10 mouse cellular contexts compared by ENCODE assay signal in the genomic region with DNA sequence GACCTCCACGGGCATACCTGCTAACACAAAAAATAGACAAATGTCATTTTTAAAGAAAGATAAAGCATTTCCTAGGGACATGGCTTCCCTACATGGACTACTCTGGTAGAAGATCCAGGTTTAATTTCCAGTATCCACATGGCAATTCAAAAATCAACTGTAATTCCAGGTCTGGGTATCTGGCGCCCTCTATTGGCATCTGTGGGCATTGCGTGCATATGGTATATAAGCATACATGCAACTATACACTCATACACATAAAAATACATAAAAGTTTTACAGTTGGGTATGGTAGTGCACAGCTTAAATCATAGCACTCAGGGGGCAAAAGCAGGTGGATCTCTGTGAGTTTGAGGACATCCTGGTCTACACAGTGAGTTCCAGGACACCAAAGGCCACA. TPM values are rescaled to one million over a fixed set of nuclear protein-coding genes. Genes with fewer than 3 reads are reported as not detected.
DNase-seq lines count a peak whose midpoint lies in the region; ATAC-seq and TF ChIP-seq lines count a peak whose summit lies in the region.
"Had no signal": no experiment of that assay in that cellular context is flagged by ENCODE, and none has a peak within 500 bp of the region (broad histone marks: within the 10 kb centered on the region; RNA-seq: fewer than 3 reads in every experiment).

No protein-coding gene starts in this region.

- no peaks in the 10 kb centered on the region for H3K36me3 ChIP-seq in heart, embryonic 12.5 days
- no peaks in the 10 kb centered on the region for H3K36me3 ChIP-seq in liver, postnatal 0 days (replicated peaks; ENCODE audit: insufficient read depth, low read length)
- H3K36me3 ChIP-seq: hindbrain, embryonic 15.5 days; midbrain, embryonic 12.5 days had no signal

- 59% methylated on average over 3 of the region's 3 CpGs for WGBS in heart, embryonic 12.5 days
- 57% methylated on average over 3 of the region's 3 CpGs for WGBS in liver, postnatal 0 days (ENCODE audit: insufficient replicate concordance)

- intact Hi-C loops in heart, postnatal 14 days (cut with DNase I): loop anchor here (5.0 kb wide), 2 partner anchors 37 to 52 kb away; no protein-coding TSS in a partner anchor

- no peak overlapping the region for H3K4me3 ChIP-seq in heart, embryonic 12.5 days
- no peak overlapping the region for H3K4me3 ChIP-seq in liver, postnatal 0 days (ENCODE audit: low read depth, low read length)
- H3K4me3 ChIP-seq: hindbrain, embryonic 15.5 days; midbrain, embryonic 12.5 days had no signal

- ATAC-seq in heart, embryonic 12.5 days (ENCODE audit: insufficient number of reproducible peaks, low FRiP score): no peak
- no peak for ATAC-seq in liver, postnatal 0 days

- no peak for TF ChIP-seq EP300 in liver, postnatal 0 days (IDR thresholded peaks at IDR 0.05; ENCODE audit: low read depth)

- TF ChIP-seq CTCF in liver, postnatal 0 days (IDR thresholded peaks at IDR 0.05; ENCODE audit: low read depth): peak; percentile 71

- H3K4me1 ChIP-seq in heart, embryonic 12.5 days (replicated peaks): no peaks in the 10 kb centered on the region
- H3K4me1 ChIP-seq in liver, postnatal 0 days (ENCODE audit: insufficient read depth): no peaks in the 10 kb centered on the region
- H3K4me1 ChIP-seq: hindbrain, embryonic 15.5 days had no signal

- no peak overlapping the region for H3K4me2 ChIP-seq in heart, embryonic 12.5 days
- no peak overlapping the region for H3K4me2 ChIP-seq in liver, postnatal 0 days (ENCODE audit: low read depth, low read length)
- H3K4me2 ChIP-seq: hindbrain, embryonic 15.5 days; midbrain, embryonic 12.5 days had no signal

- no peak overlapping the region for H3K9ac ChIP-seq in heart, embryonic 12.5 days
- H3K9ac ChIP-seq in liver, postnatal 0 days (replicated peaks): no peak overlapping the region
- H3K9ac ChIP-seq: hindbrain, embryonic 15.5 days; midbrain, embryonic 12.5 days had no signal

- peaks cover 7% of the 10 kb centered on the region; the same call in 1 of the 2 replicates for H3K9me3 ChIP-seq in heart, embryonic 12.5 days (replicated peaks)
- no peaks in the 10 kb centered on the region for H3K9me3 ChIP-seq in liver, postnatal 0 days (ENCODE audit: low read length)
- H3K9me3 ChIP-seq: hindbrain, embryonic 15.5 days had no signal

- DNase-seq in heart, postnatal 14 days: peak; percentile 36 to 52
- peak; percentile 5 for DNase-seq in spleen, adult 12 weeks (ENCODE audit: low spot score)
- no peak for DNase-seq in spleen, postnatal 36 days (ENCODE audit: low spot score in 2 of 2)
- DNase-seq in cerebellum, adult 9-10 months: peak; percentile 55
- peak; percentile 48 for DNase-seq in liver, postnatal 0 days
- no peak for DNase-seq in adipocyte (ENCODE audit: low spot score)
- DNase-seq in gastrocnemius, adult 18-20 months (ENCODE audit: low spot score): no peak

- H3K27me3 ChIP-seq in heart, embryonic 12.5 days (replicated peaks): no peaks in the 10 kb centered on the region; the same call in 1 of the 2 replicates
- H3K27me3 ChIP-seq in liver, postnatal 0 days (ENCODE audit: insufficient read depth, low read length): no peaks in the 10 kb centered on the region; the same call in 1 of the 2 replicates
- H3K27me3 ChIP-seq: hindbrain, embryonic 15.5 days; midbrain, embryonic 12.5 days had no signal

- no peak overlapping the region for H3K27ac ChIP-seq in heart, embryonic 12.5 days (ENCODE audit: poor library complexity, severe bottlenecking)
- no peak overlapping the region for H3K27ac ChIP-seq in liver, postnatal 0 days (ENCODE audit: low read depth)
- H3K27ac ChIP-seq: hindbrain, embryonic 15.5 days; midbrain, embryonic 12.5 days had no signal

RNA-seq across cellular contexts. Expression of gene Izumo2, which starts 4.2 kb away (rescaled TPM):
- not detected for total RNA-seq in heart, postnatal 14 days (2021)
- not detected in 2 replicates for polyA plus RNA-seq in heart, embryonic 12.5 days (2016; fragmentation: Nextera tagmentation; extraction: Ambion mirVana)
- not detected in 2 replicates for polyA plus RNA-seq in liver, postnatal 0 days (2015; fragmentation: Nextera tagmentation; extraction: Ambion mirVana)
- not detected for total RNA-seq in gastrocnemius, adult 18-20 months (2021)
- polyA plus RNA-seq: hindbrain, embryonic 15.5 days; midbrain, embryonic 12.5 days had no signal

RNA-seq across cellular contexts. Expression of gene Myh14, which starts 33.7 kb away (rescaled TPM):
- total RNA-seq in heart, postnatal 14 days (2021): 10 to 100 TPM; 55.0 to 72.4 TPM
- 0.59 and 1.0 TPM in 2 replicates for polyA plus RNA-seq in heart, embryonic 12.5 days (2016; fragmentation: Nextera tagmentation; extraction: Ambion mirVana)
- polyA plus RNA-seq in liver, postnatal 0 days (2015; fragmentation: Nextera tagmentation; extraction: Ambion mirVana): 1.5 and 2.1 TPM in 2 replicates
- total RNA-seq in gastrocnemius, adult 18-20 months (2021): 10 to 100 TPM; 43.2 to 45.2 TPM

RNA-seq across cellular contexts. Expression of gene Vrk3, which starts 43.9 kb away (rescaled TPM):
- total RNA-seq in heart, postnatal 14 days (2021): 10 to 100 TPM; 25.4 to 28.1 TPM
- 29.4 and 32.2 TPM in 2 replicates for polyA plus RNA-seq in heart, embryonic 12.5 days (2016; fragmentation: Nextera tagmentation; extraction: Ambion mirVana)
- 19.1 and 19.3 TPM in 2 replicates for polyA plus RNA-seq in liver, postnatal 0 days (2015; fragmentation: Nextera tagmentation; extraction: Ambion mirVana)
- total RNA-seq in gastrocnemius, adult 18-20 months (2021): 10 to 100 TPM; 19.5 to 19.8 TPM

RNA-seq across cellular contexts. Expression of gene Zfp473, which starts 46.5 kb away (rescaled TPM):
- under 1 TPM; 0.14 to 0.15 TPM for total RNA-seq in heart, postnatal 14 days (2021)
- polyA plus RNA-seq in heart, embryonic 12.5 days (2016; fragmentation: Nextera tagmentation; extraction: Ambion mirVana): 0.78 and 0.98 TPM in 2 replicates
- polyA plus RNA-seq in liver, postnatal 0 days (2015; fragmentation: Nextera tagmentation; extraction: Ambion mirVana): 0.14 and 0.24 TPM in 2 replicates
- not detected for total RNA-seq in gastrocnemius, adult 18-20 months (2021)

Comparison
In these comparisons a context has a peak if more than half of its experiments do, and no peak if none do; other contexts are left out.
1. DNase-seq: peak in heart, postnatal 14 days (2 of 2), spleen, adult 12 weeks (single experiment), cerebellum, adult 9-10 months (single experiment) and liver, postnatal 0 days (single experiment); none in spleen, postnatal 36 days (0 of 2), adipocyte (single experiment) and gastrocnemius, adult 18-20 months (single experiment).